Mouse (Mus musculus) lung, adult 2 months (tissue): ENCODE results near the gene Timm8a2. TPM values are rescaled to one million over a fixed set of nuclear protein-coding genes. Genes with fewer than 3 reads are reported as not detected.

ENCODE experiments used
- DNase-seq: peaks from one replicate; pipeline ENCODE4 v3.0.0; 2022
- H3K4me1 ChIP-seq: fragments of 200-500 bp; 2 replicates; pipeline ENCODE4 v1.6.1; 2011; ENCODE audit warnings: low read length; ENCODE audit not compliant: control insufficient read depth, insufficient read depth
- H3K4me3 ChIP-seq: fragments of 200-500 bp; replicated peaks from 2 replicates; pipeline ENCODE3; 2011; ENCODE audit warnings: low read depth, mild to moderate bottlenecking, control low read depth, low read length; ENCODE audit errors: extremely low read depth
- CTCF ChIP-seq: fragments of 200-500 bp; IDR thresholded peaks from 2 replicates; pipeline ENCODE4 v1.5.1; 2011; ENCODE audit warnings: mild to moderate bottlenecking, low read length, control low read depth; ENCODE audit not compliant: insufficient read depth
- POLR2A ChIP-seq: fragments of 200-500 bp; IDR thresholded peaks from 2 replicates; pipeline ENCODE4 v1.6.1; 2011; ENCODE audit warnings: low read depth, mild to moderate bottlenecking, control low read depth, low read length, borderline replicate concordance; ENCODE audit errors: extremely low read depth
- WGBS: fragments of 180-500 bp; shearing (Covaris S2); methylation state at CpG from one replicate; pipeline ENCODE4 v1.1.7; 2018; 5-methylcytosine and 5-hydroxymethylcytosine counted together
- polyA plus RNA-seq: library from polyadenylated mRNA; depleted of rRNA; stranded (reverse); fragments of >200 nt; gene quantifications from 2 replicates; pipeline ENCODE4 v1.2.3, GENCODE M21; 2012; rRNA removed

The Timm8a2 gene
- polyA plus RNA-seq, 1 experiment = not detected

DNA sequence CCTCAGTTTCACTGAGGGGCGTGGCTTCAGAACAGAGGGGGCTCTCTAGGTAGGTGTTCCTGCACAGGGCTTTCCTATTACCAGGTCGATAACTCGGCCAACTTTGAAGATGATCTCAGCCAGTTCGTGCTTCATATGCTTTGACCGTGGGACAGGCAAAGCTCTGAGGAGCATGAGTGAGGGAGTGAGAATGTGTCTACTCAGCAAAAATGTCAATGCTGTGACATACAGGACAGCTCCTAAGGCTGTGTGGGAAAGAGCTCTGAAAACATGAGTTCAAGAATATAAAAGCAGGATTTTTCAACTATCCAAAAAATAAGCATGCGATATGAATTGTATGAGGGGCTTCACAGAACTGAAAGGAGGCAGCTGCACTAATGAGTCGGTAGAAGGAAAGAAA is 49.0 kb downstream of the Timm8a2 start:
- TF ChIP-seq POLR2A = no peak
- TF ChIP-seq CTCF = no peak
- H3K4me3 ChIP-seq = no peak overlapping the region
- WGBS = 73% methylated on average over 7 of the region's 7 CpGs
- DNase-seq = no peak
- H3K4me1 ChIP-seq = no peaks in the 10 kb centered on the region

DNA sequence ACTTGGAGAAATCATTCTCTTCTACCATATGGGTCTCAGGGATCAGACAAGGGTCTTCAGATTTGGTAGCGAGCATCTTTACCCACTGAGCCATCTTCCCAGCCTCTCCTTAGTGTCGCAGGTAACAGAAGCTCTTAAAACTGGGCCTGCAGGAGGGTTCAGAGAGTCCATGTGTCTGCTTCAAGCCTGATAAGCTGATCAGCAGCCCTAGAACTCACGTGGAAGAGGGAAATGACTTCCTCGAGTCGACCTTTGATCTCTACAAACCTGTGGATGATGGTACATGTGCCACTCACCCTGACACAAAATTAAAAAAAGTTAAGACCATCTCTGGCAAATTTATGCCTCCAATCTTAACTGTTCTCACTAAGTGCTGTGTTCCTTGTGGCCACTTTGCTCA is 53.5 kb downstream of the Timm8a2 start:
- H3K4me3 ChIP-seq = no peak overlapping the region
- H3K4me1 ChIP-seq = no peaks in the 10 kb centered on the region
- TF ChIP-seq POLR2A (no peak), CTCF (no peak)
- no peak for DNase-seq
- 77% methylated on average over 5 of the region's 5 CpGs for WGBS

Other genes starting within 250 kb of the Timm8a2 start
- gene Dock9, start 236.8 kb upstream of the Timm8a2 start, polyA plus RNA-seq = 62.3 and 73.3 TPM in 2 replicates
- gene Ubac2, start 156.1 kb upstream of the Timm8a2 start, polyA plus RNA-seq = 37.7 and 47.1 TPM in 2 replicates
- 5.6 and 8.3 TPM in 2 replicates for gene Gpr18, start 118.9 kb upstream of the Timm8a2 start, polyA plus RNA-seq
- 2.3 and 3.1 TPM in 2 replicates for gene Gpr183, start 69.5 kb upstream of the Timm8a2 start, polyA plus RNA-seq
- gene Tm9sf2, start 72.4 kb downstream of the Timm8a2 start, polyA plus RNA-seq = 188 and 246 TPM in 2 replicates
- 3.5 and 5.8 TPM in 2 replicates for gene Clybl, start 147.0 kb downstream of the Timm8a2 start, polyA plus RNA-seq